Mouse (Mus musculus) adrenal gland, adult 2 months (tissue): Measurements from ENCODE around the gene Ncoa1. TPM values are rescaled to one million over a fixed set of nuclear protein-coding genes. Genes with fewer than 3 reads are reported as not detected.
A peak's percentile ranks its signal among the peaks of the same experiment; 100 is the strongest.

ENCODE experiments used
- DNase-seq: peaks from one replicate; pipeline ENCODE4 v3.0.0; 2021
- long read RNA-seq: library from polyadenylated mRNA; stranded (forward); transcript quantifications from one replicate; pipeline ENCODE4 v2.0.0, GENCODE M21; 2021
- polyA plus RNA-seq: library from polyadenylated mRNA; depleted of rRNA; stranded (reverse); fragments of >200 nt; gene quantifications from 2 replicates; pipeline ENCODE4 v1.2.3, GENCODE M21; 2012; rRNA removed
- total RNA-seq, 2 experiments: library from RNA; stranded (reverse); gene quantifications; 2 replicates each; pipeline ENCODE4 v1.2.3; 2021

The Ncoa1 gene
- 10 to 100 TPM; 34.3 to 40.9 TPM for total RNA-seq
- 17.7 and 20.4 TPM in 2 replicates for polyA plus RNA-seq
- long read RNA-seq, full-length matches to known transcripts, result 6 of 20 reads
- long read RNA-seq, partial matches to known transcripts, result 2 of 20 reads
- long read RNA-seq, other reads (novel, unspliced or antisense), result 12 of 20 reads

GRCm38 (mm10) chr12:4476832-4477671 lies at the start of gene Ncoa1:
Gene Ncoa1, minus strand, starts transcription at chr12:4477182.
- peak; percentile 84 for DNase-seq

- DNase-seq, result no peak
These were observed 47.6 kb upstream of the Ncoa1 start for GRCm38 (mm10) chr12:4524546-4524945.

DNA sequence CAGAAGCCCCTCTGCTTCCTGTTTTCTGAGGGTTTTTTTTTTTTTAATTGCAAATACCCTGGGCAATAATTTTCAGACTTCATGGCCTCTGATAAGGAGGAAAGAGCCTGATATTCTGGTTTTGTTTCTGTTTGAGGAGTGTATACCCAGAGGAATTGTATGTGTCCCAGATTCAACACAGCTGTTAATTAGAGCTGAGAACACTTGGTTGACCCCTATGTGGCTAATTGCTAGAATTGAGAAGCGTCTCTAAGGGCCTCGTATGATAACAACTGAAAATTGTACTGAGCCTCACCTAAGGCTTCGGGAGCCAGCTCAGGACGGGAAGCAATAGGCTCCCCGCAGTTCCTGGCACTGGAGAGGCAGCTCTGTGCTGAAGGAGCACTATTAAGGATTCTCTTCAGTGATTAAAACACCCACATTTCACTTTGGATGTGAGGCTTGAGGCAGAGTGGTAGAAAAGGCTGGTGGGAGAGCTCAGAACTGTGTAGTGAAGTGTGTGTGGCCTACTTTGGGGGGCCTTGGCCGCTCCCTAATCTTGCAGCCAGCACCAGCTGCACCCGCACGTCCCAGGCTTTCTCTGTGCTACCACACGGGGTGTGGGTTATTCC lies 46.8 kb upstream of the Ncoa1 start:
- DNase-seq, result no peak

GRCm38 (mm10) chr12:4523208-4523607 lies 46.2 kb upstream of the Ncoa1 start:
- peak; percentile 28 for DNase-seq

DNA sequence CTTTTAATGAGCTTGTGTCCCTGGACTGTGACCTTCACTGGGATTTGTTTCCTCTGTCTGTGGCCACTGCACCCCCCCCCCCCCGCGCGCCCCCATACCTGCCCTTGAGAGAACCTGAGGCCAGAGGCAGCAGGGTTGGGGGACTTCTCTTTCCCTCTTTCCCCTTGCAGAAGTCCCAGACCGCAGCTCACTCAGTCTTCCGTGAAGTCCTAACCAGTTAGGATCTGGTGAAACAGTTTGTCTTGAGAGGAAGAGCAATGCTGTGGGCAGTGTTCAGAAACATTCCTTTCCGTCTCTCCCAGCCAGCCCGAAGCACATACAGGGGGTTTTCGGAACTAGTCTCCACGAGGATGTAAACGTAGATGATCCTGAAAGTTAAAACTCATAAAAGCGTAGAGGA lies 42.0 kb upstream of the Ncoa1 start:
- DNase-seq, result no peak

DNA sequence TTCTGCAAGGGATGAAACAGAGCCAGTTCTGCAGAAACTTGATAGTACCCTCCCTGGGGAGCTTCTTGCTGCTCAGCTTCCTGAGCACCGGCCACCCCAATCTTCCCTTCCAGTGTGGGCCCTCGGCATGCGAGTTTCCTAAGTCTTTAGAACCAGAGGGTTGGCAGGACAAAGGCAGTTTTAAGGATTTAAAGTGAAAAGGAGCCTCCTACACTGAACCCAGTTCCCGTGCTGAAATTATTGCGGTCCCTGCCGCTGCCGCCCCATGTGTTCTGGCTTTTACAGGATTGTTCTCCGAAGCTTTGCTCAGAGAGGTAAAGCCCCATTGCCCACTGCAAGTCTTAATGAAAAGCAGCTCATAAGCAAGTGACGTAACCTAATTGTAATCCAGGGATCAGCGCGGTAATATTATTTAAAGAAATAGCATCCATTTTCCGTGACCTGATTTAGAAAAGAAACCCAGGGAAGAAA lies 32.6 kb upstream of the Ncoa1 start:
- DNase-seq, result no peak

- no peak for DNase-seq
These were observed 31.2 kb upstream of the Ncoa1 start for GRCm38 (mm10) chr12:4508182-4508581.

- DNase-seq, result no peak
These were observed 30.5 kb upstream of the Ncoa1 start for GRCm38 (mm10) chr12:4507461-4507860.

DNA sequence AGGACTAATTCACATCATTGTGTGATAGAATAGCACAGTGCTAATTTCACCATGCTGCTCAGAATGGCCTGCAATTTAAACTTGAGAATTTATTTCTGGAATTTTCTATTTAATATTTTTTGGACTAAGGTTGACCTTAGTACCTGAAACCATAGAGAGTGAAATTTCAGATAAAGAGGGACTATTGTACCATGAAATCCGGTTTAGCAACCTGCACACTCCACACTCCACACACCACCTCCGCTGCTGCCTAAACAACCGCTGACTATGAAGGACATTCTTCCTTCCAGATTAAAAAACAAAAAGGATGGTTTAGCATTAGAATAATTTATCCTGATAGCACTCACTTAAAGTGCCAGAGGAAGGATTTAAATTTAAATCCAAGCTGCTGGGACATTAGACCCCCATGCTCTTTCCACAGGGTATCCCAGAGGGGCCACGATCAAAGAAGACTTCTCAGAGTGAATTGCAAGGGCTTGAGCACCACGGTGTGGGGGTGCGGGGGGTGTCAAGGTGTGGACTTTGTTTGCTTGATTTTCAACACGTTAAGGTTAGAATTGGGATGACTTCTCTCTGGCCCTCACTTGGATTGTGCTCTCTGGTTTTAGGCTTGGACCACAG lies 29.9 kb upstream of the Ncoa1 start:
- no peak for DNase-seq

DNA sequence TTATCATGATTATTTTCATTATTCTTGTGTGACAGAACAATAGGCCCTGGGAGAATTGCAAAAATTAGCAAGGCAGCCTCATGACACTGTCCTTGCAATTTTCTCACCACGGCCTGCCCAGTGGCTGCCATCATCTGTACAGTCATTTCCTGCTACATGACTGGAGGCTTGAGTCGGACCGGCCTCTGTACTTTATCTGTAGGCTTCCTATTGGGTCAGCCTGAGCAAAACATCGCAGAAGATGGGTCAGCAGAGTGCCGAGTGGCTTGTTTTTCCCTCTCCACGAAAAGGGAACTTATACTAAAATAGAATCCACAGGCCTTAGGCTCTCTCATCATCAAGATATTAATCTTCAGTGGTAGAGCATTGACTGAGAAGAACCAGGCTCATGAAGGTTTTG lies 28.3 kb upstream of the Ncoa1 start:
- DNase-seq, result no peak

DNA sequence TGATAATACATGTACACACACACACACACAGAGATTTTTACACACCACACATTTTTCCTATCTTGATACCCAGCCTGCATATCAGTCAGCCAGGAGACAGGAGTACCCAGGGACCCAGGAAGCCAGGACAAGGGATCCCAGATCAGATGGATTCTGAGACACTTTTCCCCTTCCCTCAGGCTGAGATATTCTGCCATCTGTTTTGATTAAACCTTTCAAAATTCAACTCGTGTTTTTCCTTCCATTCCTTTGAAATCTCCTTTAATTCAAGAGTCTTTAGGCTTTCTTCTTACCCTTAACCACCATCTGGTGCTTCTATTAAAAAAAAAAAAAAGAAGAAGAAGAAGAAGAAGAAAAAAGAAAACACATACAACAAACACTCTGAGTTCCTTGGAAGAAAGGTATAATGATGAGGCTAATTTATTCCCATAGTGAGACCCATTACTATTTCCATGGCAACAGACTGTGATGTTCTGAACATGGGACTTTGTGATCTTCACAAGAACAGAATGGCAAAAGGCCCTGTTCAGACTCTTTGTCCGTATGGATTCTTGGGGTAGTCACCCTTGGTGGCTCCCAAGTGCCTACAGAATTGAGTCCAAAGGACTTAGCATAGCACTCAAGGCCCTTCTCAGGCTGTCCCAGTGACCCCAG lies 26.8 kb upstream of the Ncoa1 start:
- no peak for DNase-seq

- DNase-seq, result no peak
These were observed 24.9 kb upstream of the Ncoa1 start for GRCm38 (mm10) chr12:4501916-4502315.

DNA sequence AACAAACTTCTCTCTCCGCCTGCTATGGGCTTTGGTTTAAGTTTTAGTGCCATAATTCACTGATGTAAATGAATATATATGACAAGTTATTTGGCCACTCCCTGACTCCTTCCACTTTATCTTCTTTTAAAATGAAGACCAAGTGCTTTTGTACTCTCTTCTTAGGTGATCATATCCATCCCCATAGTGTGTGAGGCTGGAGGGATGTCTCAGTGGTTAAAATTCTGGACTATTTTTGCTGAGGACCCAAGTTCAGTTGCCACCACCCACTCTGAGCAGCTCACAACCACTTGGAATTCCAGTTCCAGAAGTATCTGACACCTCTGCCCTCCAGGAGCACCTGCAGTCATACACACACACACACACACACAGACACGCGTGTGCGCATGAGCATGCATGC lies 23.5 kb upstream of the Ncoa1 start:
- no peak for DNase-seq

DNA sequence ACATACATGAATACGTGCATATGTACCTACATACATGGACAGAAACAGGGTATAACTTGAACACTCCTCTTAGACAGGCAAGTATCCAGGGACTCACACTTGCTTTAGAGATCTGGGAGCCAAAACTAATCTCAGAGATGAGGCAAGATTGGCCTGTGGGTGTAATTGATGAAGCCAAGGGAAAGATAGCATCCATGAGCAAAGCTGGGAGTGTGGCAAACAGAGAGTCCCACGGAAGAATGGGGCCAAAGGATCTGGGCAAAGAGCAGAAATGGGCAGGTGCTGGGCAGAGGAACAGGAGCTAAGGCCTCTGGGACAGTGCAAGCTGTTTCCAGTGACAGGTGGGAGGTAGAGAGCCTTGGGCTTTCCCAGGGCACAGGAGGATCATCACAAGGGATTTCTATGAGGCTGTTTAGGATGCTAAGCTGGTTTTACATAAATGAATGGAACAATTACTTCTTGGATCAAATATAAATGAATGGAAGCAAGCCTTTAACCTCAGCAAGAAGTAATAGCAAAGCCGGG lies 22.7 kb upstream of the Ncoa1 start:
- no peak for DNase-seq

- DNase-seq, result peak; percentile 89
These were observed 11.4 kb upstream of the Ncoa1 start for GRCm38 (mm10) chr12:4488411-4488810.

GRCm38 (mm10) chr12:4483386-4483785 lies 6.4 kb upstream of the Ncoa1 start:
- DNase-seq, result no peak

DNA sequence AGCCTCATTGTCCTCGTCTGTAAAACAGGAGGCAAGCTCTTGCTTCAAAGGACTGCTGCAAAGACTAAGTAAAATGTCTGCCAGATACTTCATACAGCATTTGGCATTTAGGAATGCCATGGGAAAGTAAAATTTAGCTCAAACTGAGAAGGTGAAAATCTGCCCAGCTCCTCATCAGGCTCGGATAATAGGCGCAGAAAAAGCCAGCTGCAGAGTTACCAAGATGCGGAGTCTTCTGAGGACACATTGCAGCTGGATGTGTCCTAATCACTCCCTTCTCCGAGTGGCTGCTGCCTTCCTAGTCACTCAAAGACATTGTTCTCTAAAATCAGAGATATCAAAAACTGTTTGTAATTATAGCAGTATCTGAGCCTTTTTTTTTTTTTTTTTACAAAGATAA lies 4.7 kb upstream of the Ncoa1 start:
- no peak for DNase-seq

DNA sequence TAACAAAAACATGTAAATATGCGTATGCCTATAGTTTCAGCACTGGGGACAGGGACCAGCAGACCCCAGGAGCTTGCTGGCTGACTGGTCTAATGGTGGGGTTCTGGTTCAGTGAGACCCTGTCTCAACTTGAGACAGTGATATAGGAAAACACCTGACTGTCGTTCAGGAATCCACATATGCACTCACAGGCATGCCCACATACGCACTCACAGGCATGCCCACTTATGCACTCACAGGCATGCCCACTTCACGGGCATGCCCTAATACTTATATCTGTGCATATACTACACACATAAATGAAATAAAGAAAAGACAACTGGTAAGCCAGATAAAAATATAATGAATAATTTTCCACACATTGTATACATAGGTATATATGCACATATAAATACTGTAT lies 3.3 kb upstream of the Ncoa1 start:
- no peak for DNase-seq

GRCm38 (mm10) chr12:4479171-4479881 lies 2.3 kb upstream of the Ncoa1 start:
- no peak for DNase-seq

GRCm38 (mm10) chr12:4477941-4478795 lies 1.2 kb upstream of the Ncoa1 start:
- DNase-seq, result no peak
